Mouse (Mus musculus) neural tube, embryonic 10.5 days (tissue): ENCODE data around the gene Pkm.

Experiments used
- DNase-seq: peaks from one replicate; pipeline ENCODE4 v3.0.0-alpha.2; 2017; ENCODE audit warnings: low spot score; ENCODE audit errors: extremely low spot score

Gene Pkm

GRCm38 (mm10) chr9:59655958-59656634 is at the start of gene Pkm:
TSS of gene Pkm (plus strand) at chr9:59656368.
- DNase-seq, result peak; percentile 97

- no peak for DNase-seq
Measured at GRCm38 (mm10) chr9:59610950-59611349, 45.2 kb upstream of the Pkm start.

DNA sequence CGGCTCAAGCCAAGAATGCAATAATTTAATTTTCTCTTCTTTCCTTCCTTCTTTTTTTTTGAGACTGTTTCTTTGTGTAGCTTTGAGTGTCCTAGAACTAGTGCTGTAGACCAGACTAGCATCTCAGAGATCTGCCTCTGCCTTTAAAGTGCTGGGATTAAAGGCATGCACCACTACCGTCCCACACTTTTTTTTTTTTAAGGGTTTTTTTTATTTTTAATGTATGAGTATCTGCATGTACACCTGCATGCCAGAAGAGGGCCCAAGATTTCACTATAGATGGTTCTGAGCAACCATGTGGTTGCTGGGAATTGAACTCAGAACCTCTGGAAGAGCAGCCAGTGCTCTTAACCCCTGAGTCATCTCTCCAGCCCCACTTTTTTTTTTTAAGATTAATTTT is 40.4 kb upstream of the Pkm start:
- DNase-seq, result no peak

GRCm38 (mm10) chr9:59616622-59617306 is 39.4 kb upstream of the Pkm start, which contains the start of gene Parp6:
TSS of gene Parp6 (plus strand) at chr9:59617284.
- peak; percentile 99 for DNase-seq

- no peak for DNase-seq
Measured at GRCm38 (mm10) chr9:59617307-59617973, 38.7 kb upstream of the Pkm start.

GRCm38 (mm10) chr9:59638372-59638771 is 17.8 kb upstream of the Pkm start:
- DNase-seq, result no peak

- no peak for DNase-seq
Measured at GRCm38 (mm10) chr9:59639936-59640335, 16.2 kb upstream of the Pkm start.

- DNase-seq, result no peak
Measured at GRCm38 (mm10) chr9:59641320-59641719, 14.8 kb upstream of the Pkm start.

GRCm38 (mm10) chr9:59649911-59650310 is 6.3 kb upstream of the Pkm start:
- DNase-seq, result no peak

- DNase-seq, result no peak
Measured at GRCm38 (mm10) chr9:59653371-59653770, 2.8 kb upstream of the Pkm start.

- DNase-seq, result no peak
Measured at GRCm38 (mm10) chr9:59654450-59654983, 1.7 kb upstream of the Pkm start.

GRCm38 (mm10) chr9:59656635-59657617 is 758 bp downstream of the Pkm start:
- peak; percentile 97 for DNase-seq

GRCm38 (mm10) chr9:59658146-59658545 is 2.0 kb downstream of the Pkm start:
- no peak for DNase-seq

GRCm38 (mm10) chr9:59659036-59660026 is 3.2 kb downstream of the Pkm start:
- peak; percentile 87 for DNase-seq

DNA sequence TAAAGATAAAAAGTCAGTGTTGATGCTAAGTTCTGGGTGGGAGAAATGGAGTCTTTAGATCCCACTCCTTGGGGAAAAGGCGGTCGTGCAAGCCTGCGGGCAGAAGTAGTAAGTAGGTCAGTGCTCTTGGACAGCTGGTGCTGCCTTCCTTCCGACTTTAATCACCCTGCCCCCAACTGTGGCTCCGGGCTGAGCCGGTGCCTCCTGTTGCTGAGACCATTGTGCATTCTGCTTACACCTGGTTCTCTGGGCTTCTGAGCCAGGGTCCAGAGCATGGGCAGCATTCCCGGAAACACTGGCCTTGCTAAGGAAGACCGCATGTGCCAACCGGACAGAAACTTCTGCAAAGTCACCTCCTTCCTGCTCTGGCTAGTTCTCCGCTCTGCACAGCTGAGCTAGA is 4.3 kb downstream of the Pkm start:
- no peak for DNase-seq

DNA sequence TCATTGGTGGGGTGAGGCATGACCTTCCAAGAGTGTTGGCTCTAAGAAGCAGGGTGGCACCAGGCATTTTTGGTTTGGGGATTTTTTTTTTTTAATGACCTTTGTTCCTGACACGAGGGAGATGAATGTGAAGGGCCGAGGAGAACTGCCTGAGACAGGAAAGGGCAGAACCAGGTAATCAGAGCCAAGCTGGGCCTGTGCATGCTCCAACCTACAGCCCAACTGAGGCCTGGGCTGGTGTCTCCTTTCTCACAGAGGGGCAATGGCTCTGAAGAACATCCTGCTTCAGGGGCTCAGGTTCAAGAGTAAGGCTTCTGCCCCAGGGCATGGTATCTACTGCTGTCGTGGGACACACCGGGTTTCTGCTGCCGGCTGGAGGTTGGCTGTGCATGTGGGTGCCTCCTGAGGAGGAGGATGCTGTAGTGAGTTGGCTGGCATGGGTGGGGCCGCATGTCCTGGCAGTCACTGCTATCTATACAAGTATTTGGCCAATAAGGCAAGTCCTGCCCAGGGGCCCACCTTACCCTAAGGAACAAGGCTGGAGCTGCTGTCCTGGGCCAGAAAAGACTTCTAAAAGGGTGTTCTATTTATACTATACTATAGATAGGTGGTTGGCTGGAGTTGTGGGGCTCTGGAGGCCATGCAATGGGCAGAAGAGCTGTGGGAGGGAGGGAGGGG is 5.3 kb downstream of the Pkm start:
- no peak for DNase-seq

DNA sequence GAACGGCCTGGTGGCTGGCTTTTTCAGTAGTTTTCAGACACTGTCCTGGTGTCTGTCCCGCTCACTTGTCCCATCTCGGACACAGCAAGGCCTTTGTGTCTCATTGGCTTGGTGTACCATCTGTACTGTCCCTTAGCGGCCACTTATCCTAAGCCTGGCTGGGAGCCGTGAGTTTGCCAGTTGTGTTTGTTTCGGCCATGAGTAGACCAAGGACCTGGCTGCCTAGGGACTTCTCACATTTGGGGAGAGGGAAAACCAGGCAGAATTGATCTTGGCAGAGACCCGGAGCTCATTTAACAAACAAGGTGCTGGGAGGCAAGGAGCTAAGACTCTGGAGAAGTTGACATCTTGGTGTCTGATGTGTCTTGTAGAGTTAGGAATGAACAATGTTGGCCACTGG is 7.1 kb downstream of the Pkm start:
- no peak for DNase-seq

GRCm38 (mm10) chr9:59663957-59664356 is 7.8 kb downstream of the Pkm start:
- DNase-seq, result no peak

DNA sequence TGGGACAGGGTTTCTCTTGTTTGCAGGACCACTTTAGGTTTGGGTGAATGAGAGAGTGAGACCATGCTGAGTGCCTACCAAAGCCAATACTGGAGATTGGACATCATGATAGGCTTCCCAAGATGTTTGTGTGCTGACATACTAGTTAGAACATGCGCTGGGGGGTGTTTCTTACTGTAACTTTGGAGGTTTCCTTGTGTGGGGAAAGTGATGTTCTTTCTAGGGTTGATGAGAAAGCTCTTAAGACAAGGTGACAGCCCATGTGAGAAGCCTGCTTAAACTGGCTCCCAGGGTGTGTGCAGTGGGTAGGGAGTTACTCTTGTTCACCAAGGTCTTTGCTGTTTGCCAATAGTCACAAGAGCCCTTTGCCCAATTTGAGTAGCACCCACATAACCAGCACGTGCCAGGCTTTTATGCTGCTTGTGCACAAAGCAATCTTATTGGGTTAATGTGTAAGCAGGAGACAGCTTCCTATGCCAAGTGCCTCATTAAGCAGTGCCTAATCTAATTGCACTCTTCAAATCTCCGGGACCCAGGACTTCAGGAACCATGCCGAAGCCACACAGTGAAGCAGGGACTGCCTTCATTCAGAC is 8.6 kb downstream of the Pkm start:
- no peak for DNase-seq
